Mouse (Mus musculus): ENCODE measurements at regions not wholly inside any gene's neighbourhood (a gene's known extent, or its start where the extent isn't known, plus 50 kb on each side); places are given as distances from the start of the nearest gene placed in this dataset.

GRCm38 (mm10) chr6:117778481-117778880, 62.5 kb upstream of the Zfp637 start:
- no peak overlapping the region for H3K9ac ChIP-seq (replicated peaks)
- ATAC-seq (ENCODE audit: low FRiP score, low read depth) = no peak
- H3K4me1 ChIP-seq = no peaks in the 10 kb centered on the region
- H3K4me2 ChIP-seq (replicated peaks) = no peak overlapping the region
- no peak overlapping the region for H3K4me3 ChIP-seq
- H3K27me3 ChIP-seq = no peaks in the 10 kb centered on the region; the same call in 1 of the 2 replicates
- no peaks in the 10 kb centered on the region for H3K36me3 ChIP-seq
- WGBS = 85% methylated on average over 8 of the region's 8 CpGs
- no peak overlapping the region for H3K27ac ChIP-seq (replicated peaks)
- no peaks in the 10 kb centered on the region for H3K9me3 ChIP-seq

GRCm38 (mm10) chr6:117779020-117779419, 62.0 kb upstream of the Zfp637 start:
- WGBS = 84% methylated on average over 7 of the region's 7 CpGs
- no peak for ATAC-seq (ENCODE audit: low FRiP score, low read depth)
- no peak overlapping the region for H3K4me2 ChIP-seq (replicated peaks)

GRCm38 (mm10) chr6:117788580-117789540, 52.1 kb upstream of the Zfp637 start:
- Histone ChIP-seq H3K4me3 (no peak overlapping the region), H3K36me3 (no peaks in the 10 kb centered on the region), H3K27me3 (no peaks in the 10 kb centered on the region), H3K9ac (replicated peaks) (no peak overlapping the region), H3K4me1 (no peaks in the 10 kb centered on the region), H3K9me3 (no peaks in the 10 kb centered on the region), H3K27ac (replicated peaks) (no peak overlapping the region), H3K4me2 (replicated peaks) (no peak overlapping the region)
- ATAC-seq (ENCODE audit: low FRiP score, low read depth) = no peak
- 81% methylated on average over 12 of the region's 12 CpGs for WGBS

More at GRCm38 (mm10) chr6:117779020-117779419, 62.0 kb upstream of the Zfp637 start:
- no peaks in the 10 kb centered on the region for H3K9me3 ChIP-seq
- no peaks in the 10 kb centered on the region; the same call in 1 of the 2 replicates for H3K27me3 ChIP-seq
- no peak overlapping the region for H3K4me3 ChIP-seq
- no peaks in the 10 kb centered on the region for H3K36me3 ChIP-seq
- H3K4me1 ChIP-seq = no peaks in the 10 kb centered on the region
- no peak overlapping the region for H3K9ac ChIP-seq (replicated peaks)
- no peak overlapping the region for H3K27ac ChIP-seq (replicated peaks)

GRCm38 (mm10) chr6:117790581-117790980, 50.4 kb upstream of the Zfp637 start:
- Histone ChIP-seq H3K4me1 (no peaks in the 10 kb centered on the region), H3K4me3 (no peak overlapping the region), H3K9ac (replicated peaks) (no peak overlapping the region), H3K27ac (replicated peaks) (no peak overlapping the region), H3K36me3 (no peaks in the 10 kb centered on the region), H3K27me3 (no peaks in the 10 kb centered on the region), H3K4me2 (replicated peaks) (no peak overlapping the region), H3K9me3 (no peaks in the 10 kb centered on the region)
- 91% methylated on average over 6 of the region's 6 CpGs for WGBS
- no peak for ATAC-seq (ENCODE audit: low FRiP score, low read depth)
